Mouse (Mus musculus): ENCODE measurements around the gene Utrn. TPM values are rescaled to one million over a fixed set of nuclear protein-coding genes. Genes with fewer than 3 reads are reported as not detected.

Gene Utrn
- total RNA-seq (2023; ENCODE audit: inconsistent age) = 44.3 to 54.9 TPM (median 46.5 TPM) in 4 replicates

GRCm38 (mm10) chr10:12869029-12869671 lies at the start of gene Utrn:
Utrn (minus strand) TSS chr10:12869365.

Other genes with a start within 250 kb of the Utrn start
- 3.6 to 9.7 TPM (median 5.8 TPM) in 4 replicates for gene Stx11, start 94.9 kb upstream of the Utrn start, total RNA-seq (2023; ENCODE audit: inconsistent age)
- gene Sf3b5, start 136.0 kb upstream of the Utrn start, total RNA-seq (2023; ENCODE audit: inconsistent age) = 7.6 to 9.2 TPM (median 8.7 TPM) in 4 replicates
- gene Plagl1, start 191.1 kb upstream of the Utrn start, total RNA-seq (2023; ENCODE audit: inconsistent age) = 0.61 to 1.7 TPM (median 1.2 TPM) in 3 of 4 replicates, not detected in the other

All from B cell, adult (primary cell).